Mouse (Mus musculus): ENCODE measurements around the gene Fen1.

Gene Fen1

DNA sequence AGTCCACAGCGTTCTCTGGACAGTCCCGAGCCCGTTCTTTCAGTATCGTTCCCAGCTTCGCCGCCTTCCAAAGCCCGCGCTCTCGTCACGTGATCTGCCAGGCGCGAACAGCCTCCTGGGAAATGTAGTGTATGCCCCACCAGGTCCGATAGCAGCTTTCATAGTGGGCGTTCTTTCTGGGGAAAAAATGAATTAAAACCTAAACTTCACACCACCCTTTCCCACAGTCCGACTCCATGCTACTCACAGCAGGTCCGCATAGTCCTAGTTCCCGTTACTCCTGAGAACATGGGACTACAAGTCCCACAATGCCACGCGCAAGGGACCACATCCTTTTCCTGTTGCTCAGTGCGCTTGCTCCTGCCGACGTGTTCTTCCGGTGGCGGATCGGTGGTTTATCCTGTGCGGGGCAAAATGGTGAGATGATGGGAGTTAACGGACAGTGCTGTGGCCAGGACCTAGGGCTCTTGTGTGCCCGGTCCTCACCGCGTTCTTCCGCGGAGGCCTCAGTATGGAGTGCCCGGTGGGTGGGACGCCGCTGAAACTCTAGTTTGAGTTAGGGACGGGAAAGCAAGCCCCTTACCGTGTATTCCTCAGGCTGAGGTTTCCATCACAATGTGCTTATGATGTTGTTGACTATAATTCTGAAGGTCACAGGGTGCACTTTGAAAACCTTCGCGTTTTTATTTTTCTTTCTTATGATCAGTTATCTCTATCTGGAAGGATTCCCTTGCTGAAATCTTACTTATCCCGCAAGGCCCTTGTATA lies at the start of gene Fen1, which contains the start of gene Tmem258:
Gene Fen1, minus strand, starts transcription at position 322 of the 768 bp plus-strand sequence.
Gene Tmem258, plus strand, starts transcription at position 167 of the 768 bp plus-strand sequence.
- peak; percentile 89 for DNase-seq (ENCODE audit: low spot score)

DNA sequence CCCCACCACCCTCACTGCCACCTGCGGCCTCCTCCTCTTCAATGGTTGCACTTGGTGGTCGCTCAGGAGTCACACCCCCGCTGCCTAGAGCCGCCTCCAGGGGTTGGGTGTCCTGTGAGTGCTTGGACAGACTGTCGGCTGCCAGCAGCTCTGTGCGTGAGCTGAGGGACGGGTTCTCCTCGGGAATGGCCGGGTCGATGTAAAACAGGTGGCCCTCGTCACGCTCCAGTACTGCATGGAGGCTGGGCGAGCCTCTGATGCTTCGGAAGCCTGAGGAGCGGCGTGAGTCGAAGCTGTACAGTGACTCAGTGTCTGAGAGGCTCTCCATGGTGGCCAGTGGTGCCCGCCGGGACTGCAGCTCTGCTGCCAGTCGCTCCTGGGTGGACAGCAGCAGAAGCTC lies 44.2 kb upstream of the Fen1 start:
- DNase-seq (ENCODE audit: low spot score): no peak

DNA sequence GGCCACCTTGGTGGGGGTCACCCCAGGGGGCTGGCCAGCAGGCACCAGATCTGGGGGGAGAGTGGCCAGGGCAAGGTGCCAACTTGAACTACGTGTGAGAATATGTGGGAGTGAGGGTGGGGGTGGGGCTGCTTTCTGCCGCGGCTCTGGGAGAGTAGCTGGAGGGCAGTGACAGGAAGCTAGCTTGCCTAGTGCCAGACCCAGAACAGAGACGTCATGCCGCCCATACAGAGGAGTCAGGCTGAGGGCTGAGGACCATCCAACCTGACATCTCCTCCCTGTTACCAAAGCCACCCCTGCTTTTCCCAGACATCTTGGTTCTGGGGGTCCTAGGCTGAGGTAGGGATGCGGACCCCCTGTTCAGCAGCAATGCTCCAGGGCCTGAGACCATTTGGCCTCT lies 43.2 kb upstream of the Fen1 start:
- no peak for DNase-seq (ENCODE audit: low spot score)

DNA sequence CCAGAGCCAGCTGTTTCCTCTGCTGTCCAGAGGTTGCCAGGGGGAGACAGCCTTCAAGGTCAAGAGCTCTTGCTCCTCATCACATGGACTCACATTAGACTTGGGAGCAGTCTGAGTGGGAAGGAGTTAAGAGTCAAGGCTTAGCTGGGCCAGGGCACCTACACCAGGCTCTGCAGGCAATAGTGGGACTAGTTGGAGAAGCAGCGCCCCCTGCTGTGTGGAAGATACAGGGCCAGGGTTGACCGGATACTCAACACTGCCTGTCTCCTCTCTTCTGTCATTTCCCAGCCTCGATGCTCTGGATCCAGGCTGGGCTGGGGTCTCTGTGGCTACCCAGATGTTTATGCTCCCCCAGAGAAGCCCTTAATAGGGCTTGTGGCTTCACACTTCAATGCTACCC lies 40.2 kb upstream of the Fen1 start:
- DNase-seq (ENCODE audit: low spot score): peak; percentile 47

DNA sequence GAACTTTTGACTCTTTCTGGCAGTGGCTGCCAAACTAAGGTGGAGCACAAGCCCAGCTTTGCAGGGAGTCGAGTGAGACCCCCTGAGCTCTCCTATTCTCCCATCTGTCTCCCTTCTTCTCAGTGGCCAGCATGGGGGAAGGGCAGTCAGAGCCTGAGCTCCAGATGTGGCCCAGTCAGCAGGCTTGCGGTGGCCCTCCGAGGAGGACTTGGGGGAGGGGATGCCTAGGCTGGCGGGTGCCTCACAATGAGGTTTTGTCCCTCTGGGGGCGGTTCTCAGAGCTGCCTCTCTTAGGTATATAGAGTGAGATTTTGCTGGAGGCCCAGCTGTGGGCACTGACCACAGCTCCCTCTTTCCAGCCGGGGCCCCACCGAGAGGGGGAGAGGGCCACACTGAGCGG lies 38.9 kb upstream of the Fen1 start:
- no peak for DNase-seq (ENCODE audit: low spot score)

DNA sequence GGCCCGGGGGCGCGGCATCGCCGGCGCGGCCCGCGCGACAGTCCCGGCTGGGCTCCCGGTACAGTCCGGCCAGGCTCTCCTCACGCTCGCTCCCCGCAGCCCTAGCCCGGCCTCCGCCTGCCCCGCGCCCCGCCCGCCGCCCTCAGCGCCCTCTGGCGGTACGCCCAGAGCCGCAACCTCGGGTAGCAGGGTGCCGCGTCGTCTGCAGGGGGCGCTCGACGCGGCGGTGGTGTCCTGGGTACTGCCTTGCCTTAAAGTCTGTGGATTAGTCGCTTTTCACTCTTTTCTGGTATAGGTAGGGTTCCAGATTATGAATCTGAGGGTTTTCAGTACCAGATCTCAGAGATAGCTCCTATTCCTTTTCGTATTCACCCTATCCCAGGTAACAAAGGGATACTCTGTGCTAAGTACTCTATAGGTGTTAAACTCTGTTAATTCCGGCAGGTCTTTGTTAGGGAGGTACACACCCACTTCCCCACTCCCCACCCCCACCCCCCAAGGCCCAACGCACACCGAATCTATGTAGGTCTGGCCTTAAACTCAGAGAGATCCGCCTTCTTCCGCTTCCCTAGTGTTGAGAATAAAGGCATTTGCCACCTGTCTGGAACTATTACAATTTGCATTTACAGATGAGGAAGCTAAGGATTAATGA lies 36.8 kb upstream of the Fen1 start, which contains the start of gene Myrf:
Gene Myrf, minus strand, starts transcription at position 95 of the 652 bp plus-strand sequence.
- peak; percentile 85 for DNase-seq (ENCODE audit: low spot score)

DNA sequence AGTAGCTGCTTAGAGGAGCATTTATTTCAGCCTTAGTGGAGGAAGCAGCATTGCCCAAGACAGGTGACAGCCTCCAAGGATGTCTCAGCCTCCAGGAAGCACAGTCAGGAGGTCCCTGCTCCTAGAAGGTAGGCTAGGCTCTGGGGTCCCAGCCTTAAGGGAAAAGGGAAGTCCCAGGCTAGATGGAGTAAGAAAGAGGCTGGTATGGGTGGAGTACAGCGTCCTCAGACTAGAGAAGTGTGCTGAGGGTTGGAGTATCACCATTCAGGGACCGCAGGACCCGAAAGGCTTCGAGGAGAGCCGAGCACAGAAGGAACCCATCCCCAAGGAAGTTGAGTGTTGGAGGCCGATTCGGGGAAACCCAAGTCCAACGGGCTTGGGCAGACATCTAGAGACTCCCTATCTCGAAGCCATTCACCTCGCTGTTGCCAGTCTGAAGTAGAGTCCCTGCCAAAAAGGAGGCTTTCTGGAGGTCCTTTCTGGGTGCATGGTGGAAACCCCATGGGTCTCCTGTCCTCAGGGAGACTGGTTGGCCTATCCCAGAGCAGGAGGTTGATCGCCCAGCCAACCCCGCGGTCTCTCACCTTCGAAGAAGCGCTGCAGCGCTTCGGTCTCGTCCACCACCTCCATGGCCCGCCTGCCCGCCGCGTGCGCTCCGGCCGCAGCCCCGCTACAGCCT lies 36.1 kb upstream of the Fen1 start:
- no peak for DNase-seq (ENCODE audit: low spot score)

DNA sequence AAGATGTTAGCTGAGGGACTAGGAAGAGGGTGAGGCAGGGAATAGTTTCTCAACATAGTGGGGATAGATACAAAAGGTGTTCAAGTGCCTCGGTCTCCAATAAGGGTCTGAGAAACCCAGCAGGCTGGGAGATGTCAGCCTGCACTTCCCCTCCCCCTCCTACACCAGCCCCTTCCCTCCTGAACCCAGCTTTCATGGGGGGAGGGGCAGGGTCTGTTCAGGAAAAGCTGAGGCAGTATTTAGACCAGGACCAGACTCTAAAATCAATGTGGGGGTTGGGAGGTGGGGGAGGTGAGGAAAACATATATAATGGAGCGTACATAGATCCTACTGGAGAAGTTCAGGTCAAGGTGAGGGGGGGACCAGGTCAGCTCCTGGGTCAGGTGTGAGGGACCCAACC lies 35.5 kb upstream of the Fen1 start:
- DNase-seq (ENCODE audit: low spot score): no peak

DNA sequence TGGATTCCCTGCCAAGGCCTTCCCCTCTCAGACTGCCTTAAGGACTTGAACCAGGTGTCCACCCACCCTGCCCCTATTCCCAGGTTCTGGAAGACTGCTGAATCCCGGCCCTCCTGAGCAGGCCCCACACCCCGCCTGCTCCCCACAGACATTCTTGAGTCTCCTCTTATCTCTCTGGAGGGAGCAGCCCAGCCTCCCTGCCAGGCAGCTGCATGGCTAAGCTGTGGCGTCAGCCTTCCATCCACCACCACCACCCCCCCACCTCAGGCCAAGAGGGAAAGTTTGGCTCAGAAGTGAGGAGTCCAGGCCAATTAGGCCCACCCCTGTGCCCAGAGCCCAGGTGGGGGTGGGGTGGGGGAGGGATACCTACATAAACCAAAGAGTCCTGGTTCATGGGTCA lies 34.5 kb upstream of the Fen1 start:
- DNase-seq (ENCODE audit: low spot score): no peak

DNA sequence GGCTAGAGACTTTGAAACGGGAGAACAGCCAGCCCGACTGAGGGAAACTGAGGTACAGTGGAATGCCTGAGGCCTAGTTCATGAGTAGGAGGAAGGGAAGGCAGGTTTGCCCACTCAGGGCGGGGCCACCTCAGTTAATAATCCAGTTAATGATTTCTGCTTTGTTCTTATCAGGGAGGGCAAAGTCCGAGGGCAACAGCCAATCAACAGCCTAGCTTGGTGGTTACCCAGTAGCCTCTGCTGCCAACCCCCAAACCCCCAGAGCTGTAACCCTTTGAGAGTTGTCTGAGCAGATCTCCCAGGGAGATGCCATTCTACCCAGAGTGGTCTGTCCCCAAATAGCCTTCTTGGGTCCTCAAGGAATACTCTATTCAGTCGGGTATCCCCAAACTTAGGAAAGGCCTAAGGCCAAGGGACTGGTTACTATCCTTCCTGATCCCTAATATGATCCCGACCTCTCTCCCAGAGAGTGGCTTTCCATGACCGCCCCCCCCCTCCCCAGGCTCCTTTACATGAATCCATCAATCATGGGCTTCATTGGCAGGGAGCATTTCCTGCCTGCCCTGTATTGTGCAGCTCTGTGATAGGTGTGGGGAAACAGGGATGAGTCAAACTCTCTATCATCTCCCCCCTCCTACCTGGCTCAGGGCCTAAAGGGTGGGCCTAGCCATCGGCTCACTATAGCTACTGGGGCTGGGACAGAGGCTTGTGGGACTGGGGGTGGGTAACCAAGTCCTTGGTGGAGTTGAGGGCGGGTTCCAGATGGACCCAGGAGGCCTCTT lies 32.0 kb upstream of the Fen1 start:
- DNase-seq (ENCODE audit: low spot score): no peak

DNA sequence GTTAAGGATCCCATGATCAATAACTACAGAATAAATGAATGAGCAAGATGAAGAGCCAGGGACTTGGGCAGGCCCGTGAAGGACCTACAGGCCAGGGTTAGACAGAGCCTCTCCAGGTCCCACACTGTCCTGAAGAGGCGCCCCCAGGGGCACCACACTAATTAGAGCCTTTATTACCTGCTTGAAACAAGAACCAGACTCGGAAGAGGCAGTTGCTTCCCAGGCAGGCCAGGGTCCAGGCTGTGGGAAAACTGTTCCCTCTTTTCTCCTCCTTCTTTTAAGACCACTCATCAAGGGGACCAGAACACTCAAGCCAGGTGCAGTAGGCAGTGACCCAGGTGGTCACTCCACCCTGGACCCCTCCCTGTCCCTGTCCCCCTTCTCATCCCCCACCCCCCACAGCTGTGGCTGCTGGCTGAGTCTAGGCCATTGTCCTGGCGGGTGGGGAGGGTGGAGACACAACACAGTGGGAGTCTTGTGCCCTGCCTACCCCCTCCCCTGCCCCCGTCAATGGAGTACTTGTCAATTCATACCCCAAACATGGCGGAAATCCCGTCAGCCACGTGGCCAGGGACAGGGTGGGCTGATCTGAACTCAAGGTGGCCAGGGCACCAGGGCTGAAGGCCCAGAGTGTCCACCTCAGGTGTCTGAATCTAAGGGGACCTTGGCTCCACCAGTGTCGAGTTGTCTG lies 28.5 kb upstream of the Fen1 start:
- DNase-seq (ENCODE audit: low spot score): no peak

DNA sequence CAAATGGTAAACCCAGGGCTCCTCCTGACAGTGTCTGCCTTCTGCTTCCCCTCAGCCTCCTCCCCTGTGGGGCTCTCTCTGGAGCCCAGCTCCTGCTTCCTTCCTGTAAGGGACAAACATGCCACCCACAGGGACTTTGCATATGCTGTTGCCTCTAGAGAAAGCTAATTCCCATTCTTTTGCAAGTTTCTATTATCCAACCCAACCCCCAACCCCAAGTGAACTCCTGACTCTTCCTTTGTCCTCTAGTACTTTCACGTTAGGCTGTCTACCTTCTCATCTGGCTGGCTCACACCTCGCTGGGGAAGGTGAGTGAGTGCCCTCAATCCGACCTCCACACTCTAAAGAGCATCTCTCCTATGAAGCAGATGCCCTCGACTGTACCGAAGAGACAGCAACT lies 27.9 kb upstream of the Fen1 start:
- DNase-seq (ENCODE audit: low spot score): no peak

DNA sequence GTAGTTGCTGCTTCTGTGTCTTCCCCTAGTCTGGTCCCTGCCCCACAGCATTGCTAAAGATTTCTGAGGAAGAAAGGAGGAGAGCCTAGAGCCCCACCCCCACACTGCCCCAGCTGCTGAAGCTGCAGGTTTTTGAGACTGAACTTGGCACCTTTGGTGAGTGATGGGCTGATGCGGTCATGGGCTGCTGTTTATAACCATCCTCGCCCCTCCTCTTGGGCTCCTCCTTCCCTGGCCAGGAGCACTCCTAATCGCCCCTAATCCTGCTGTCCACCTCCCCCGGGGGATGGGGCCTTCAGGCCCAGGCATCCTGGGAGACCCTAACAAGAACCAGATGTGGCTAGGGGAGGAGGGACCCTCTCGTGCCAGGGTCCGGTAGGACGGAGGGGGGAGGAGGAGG lies 27.0 kb upstream of the Fen1 start:
- DNase-seq (ENCODE audit: low spot score): no peak

DNA sequence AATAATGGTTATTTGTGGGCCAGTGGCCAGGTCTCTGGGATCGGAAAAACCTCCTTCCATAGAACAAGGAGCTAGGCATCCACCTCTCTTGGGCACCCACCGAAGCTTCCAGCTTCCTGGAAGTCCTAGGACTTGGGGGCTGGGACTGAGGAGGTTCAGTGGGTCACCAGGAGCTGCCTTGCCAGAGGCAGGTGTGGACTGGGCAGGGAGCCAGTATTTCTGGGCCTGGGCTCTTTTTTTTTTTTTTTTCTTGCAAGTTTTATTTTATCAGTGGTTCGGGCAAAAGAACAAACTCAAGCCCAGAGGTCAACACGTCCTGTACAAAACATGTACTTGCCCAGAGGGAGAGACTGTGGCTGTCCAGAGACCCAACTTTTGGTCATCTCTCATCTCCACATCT lies 21.8 kb upstream of the Fen1 start:
- DNase-seq (ENCODE audit: low spot score): no peak

DNA sequence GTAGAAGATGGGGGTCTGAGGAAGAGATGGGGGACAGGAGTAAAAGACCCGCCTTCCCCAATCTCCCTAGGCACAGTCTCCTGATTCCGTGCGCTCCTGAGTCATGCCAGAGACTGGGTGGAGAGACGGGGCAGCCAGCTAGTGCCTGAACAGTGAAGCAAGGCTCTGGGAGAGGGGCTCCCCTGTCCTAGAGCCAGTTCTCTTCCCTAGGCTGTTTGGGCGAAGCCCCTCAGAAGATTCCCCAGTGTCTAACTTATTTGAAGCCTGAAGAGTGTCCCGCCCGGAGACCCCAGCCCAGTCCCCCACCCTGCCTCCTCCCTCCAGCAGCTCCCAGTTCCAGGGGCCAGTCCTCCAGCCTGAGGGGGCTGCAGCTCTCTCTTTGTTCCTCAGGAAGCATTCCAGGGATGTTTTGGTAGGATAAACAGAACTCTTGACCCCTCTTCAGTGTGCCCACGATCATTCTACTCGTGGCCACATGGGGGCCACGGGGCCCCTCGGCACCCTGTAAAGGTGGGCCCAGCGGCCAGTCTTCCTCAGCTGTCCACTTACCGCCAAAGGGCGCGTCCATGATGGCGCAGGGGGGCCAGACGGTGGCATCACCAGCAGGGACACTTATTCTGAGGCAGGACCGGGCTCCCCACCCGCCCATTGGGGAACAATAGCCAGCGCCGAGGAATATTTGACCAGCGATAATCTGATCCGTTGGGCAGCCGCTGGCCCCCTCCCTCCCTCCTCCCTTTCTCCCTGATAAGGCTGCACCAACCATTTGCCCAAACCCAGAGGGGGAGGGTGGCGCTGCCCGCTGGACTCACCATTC lies 20.9 kb upstream of the Fen1 start:
- DNase-seq (ENCODE audit: low spot score): no peak

DNA sequence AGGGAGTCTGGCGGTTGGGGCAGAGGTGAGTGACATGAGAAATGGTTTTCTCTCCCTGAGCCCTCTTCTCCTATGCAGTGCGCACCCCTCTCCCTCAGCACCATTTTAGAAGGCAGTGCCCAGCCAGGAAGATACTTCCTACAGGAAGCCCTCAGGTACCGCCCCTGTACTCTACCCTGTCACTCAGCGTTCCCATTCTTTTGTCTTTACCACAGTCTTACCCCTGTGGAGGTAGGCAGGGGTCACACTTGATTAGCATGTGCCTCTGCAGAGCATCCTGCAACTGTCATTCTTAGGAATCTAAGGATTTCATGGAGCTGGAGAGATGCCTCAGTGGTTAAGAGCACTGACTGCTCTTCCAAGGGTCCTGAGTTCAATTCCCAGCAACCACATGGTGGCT lies 19.6 kb upstream of the Fen1 start:
- DNase-seq (ENCODE audit: low spot score): no peak

DNA sequence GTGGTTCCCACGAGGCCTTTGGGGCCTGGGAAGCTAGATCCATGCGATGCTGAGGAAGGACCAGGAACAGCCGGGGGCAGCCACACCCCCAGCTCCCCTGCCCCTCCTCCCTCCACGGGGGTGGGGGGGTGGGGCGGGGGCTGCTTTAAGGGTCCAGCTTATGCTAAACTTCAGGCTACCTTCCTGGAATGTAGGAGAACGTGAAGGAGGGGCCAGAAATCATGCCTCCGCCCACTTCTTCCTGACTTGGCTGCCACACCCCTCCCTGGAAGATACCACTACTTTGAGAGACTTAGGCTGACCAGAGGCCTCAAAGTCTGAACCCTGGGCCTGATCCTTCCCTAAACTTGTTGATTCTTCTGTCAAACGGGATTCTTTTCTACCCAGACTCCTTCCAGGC lies 18.7 kb upstream of the Fen1 start:
- DNase-seq (ENCODE audit: low spot score): no peak

DNA sequence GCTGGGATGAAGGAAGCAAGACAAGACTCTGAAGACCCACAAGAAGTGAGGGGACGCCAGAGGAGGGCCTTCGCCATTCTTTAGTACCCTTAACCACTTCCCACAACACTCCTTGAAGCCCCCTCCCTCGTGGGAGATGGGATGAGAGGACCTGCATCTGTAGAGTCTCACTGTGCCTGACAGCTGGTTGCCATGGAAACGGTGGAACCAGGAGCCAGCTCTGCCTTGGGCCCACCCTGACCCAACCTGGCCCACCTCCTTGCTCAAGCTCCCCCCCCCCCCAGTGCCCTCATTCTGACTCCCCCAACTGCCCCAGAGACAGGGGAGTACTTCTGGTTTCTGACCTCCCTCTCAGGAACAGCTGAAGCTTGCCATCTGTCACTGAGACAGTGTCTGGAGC lies 17.6 kb upstream of the Fen1 start:
- DNase-seq (ENCODE audit: low spot score): no peak

DNA sequence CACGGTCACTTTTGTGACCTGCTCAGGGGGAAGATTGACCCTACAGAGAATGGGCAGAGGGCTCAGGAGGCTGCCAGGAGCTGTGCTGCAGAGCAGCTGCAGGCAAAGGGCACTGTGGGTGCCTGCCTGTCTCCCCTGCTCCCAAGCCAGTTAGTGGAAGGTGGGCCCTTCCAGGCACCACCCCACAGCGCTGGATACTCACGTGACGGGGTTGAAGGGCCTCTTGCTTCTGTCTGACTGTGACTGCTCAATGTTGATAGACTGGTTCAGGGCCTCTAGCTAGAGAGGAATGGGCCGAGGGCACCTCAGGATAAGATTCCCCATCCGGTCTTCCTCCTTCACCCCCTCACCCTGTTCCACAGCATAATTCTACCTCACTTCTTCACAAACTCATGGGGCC lies 15.6 kb upstream of the Fen1 start:
- no peak for DNase-seq (ENCODE audit: low spot score)

DNA sequence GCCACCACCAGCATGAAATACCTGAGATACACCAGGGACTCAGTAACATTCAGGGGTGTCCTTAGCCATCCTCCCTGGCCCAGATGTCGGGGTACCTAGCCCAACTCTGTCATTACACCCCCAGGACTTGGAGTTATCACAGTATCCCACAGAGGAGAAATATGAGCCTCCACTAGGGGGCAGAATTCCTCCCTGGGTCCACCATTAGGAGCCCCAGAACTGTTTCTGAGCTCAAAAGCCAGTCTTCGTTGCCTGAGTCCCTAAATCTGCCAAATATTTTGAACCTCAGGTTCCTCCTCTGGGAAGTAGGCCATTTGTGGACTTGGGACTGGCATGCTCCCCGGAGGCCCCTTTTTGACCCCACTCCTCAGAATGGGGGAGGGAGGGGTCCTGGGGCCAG lies 15.1 kb upstream of the Fen1 start:
- DNase-seq (ENCODE audit: low spot score): peak; percentile 46

DNA sequence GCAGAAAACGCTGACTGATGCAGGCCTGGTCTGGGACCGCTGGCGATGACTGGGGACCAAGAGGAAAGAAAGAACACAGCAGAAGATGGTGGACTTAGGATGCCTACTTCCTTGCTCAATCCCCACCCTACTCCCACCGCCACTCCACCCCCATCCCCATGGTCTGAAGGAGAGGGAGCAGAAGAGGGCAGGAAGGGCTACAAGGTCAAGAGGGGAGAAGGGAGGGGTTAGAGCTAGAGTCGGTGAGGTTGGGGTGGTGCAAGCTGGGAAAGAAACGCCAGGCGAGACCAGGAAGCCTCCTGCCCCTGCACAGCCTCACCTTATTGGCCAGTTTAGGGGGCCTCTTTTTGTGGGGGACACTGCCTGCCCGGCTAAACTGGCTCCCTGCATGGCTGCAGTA lies 12.1 kb upstream of the Fen1 start:
- DNase-seq (ENCODE audit: low spot score): no peak

Data from urinary bladder, postnatal 25 days (tissue).